Mouse (Mus musculus) thymus, postnatal 10 days (tissue): Measurements from ENCODE around the gene Sipa1.
A peak's percentile ranks its signal among the peaks of the same experiment; 100 is the strongest.
"Not testable (repeated sequence)": the region's sequence is repeated elsewhere in the genome, so short reads cannot be mapped to it uniquely, and the experiment has no call there.

ENCODE experiments used
- DNase-seq, 2 experiments: peaks; one replicate each; pipeline ENCODE4 v3.0.0; 2021; ENCODE audit warnings: low spot score in 2 of 2

Gene Sipa1

DNA sequence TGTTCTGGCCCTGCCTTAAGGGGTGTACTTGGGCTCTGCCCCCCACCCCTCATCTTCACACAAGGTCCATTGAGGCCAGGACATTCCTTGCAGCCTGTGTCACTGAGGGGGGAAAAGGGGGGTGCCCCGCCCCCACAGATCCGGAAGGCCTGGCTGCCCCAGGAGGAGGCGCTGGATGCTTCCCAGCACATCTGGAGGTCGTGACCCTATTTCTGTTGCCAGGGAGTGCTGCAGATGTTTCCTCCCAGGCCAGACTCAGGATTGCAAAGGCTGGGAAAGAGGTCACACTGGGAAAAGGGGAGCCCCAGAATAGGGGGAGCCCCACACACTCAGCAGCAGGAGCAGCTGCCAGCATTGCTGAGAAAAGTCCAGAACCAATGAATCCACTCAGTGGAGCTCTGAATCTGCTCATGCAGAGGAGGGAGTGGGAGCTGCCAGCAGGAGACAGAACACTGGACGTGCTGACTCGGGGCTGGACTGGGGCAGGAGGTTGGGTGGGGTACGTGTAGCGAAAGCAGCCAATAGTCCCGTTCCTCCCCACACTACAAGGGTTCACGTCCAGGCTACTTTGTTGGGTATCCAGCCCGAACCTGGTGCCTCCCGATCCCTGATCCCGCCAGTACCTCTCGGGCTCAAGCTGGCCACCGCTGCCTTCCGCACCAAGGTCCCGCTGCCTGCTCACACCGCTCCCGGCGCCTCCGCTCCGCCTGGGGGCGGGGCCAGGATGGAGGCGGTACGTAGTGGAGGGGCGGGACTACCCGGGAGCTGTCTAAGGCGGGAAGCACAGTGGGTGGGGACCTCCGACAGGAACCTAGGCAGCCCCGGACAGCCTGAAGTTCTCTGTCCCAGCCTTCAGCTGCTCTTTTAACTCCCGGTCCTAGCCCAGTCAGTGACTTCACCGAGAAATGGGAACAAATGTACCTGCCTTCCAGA is at the start of gene Sipa1:
Gene Sipa1, minus strand, starts transcription at position 727 of the 933 bp plus-strand sequence.
- peak; percentile 93 to 96 for DNase-seq

DNA sequence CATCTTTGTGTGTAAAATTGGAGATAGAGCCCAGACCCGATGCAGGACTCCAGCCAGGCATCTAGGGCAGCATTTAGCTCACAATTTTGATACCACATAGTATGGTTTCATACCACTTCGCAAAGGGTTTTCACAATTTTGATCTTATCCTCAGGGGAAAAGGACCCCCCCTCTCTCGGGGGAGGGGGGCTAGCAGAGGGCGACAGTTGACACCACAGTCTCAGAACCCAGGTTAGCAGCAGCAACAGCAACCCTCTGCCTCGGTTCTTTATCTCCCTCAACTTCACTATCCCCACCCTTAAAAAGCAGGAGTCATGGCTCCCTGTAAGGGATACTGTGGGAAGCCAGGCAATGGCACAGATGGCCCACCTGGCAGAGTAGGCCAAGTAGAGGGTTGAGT is 49.7 kb upstream of the Sipa1 start:
- DNase-seq, result no peak

DNA sequence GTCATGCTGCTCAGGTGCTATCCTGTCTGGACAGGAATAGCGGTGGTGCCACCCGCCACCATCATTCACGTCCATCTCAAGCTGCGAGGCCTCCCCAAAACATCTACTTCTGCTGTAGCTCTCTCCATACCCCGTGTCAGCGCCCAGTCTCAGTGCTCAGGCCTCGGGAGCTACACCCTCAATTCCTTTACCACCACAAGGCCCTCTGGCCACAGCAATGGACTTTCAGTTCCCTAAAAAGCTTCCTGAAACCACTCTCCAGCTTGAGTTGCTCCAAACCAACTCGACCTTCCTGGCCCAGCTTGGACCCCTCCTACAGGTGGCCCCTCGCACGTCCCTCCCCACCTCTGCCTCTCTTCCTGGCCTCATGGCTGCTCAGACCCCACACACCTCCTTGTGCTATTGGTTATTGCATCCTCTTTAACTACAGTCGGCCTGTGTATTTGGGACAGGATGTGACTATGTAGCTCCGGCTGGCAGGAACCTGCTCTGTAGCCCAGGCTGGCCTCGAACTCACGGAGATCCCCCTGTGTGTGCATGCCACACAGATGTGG is 48.5 kb upstream of the Sipa1 start:
- DNase-seq, result no peak

DNA sequence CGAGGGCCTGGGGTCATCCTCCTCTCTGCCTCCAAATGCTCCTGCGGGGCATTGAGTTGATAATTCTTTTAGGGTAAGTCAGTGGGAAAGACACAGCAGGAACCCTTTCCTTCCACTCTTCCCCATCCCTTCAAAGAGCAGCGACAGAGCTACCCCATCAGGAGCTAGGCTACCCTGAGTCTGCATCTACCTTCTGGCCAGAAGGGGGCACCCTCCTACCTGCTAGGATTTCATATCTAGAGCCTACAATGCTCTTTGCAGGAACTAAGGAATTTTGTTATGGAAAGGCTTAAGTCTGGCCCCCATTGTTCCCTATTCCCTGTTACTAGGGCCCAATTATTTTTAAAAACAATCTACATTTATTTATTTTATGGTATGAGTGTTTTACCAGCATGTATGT is 47.7 kb upstream of the Sipa1 start:
- peak in 1 of 2 experiments; percentile 69 for DNase-seq

DNA sequence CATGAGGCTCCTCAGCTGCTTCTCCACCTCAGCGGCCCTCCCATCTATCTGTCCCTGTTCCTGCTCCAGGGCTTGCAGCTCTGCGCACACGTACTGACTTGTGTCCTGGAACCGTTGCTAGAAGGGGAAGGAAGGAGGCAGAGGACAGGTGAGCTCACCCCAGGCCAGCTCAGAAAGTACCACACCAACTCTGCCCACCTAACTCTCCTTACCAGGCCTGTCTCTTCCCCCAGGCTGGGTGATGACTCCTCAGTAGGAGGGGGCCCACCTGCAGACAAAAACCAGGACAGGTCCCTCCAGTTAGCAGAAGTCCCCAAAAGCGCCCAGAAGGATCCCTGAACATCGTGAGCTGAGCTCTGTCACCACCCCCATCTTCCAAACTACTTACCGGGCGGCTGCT is 47.1 kb upstream of the Sipa1 start:
- no peak for DNase-seq

DNA sequence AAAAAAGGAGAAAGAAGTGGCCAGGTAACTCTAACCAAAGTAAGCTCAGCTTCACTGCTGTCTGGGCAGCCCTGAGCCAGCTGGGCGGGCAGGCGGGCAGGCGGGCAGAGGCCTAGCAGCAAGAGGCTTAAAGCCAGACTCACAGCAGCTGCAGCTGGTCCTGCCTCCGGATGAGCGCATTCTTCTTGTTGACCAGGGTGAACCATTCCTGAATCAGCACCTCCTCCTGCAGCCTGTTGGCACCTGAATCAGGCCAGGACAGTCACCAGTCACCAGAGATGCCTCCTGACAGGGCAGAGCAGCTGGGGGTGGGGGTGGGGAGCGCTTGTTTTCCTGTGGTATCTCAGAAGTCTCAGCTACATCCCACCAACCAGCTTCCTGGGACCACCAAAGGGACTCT is 46.6 kb upstream of the Sipa1 start:
- DNase-seq, result no peak

DNA sequence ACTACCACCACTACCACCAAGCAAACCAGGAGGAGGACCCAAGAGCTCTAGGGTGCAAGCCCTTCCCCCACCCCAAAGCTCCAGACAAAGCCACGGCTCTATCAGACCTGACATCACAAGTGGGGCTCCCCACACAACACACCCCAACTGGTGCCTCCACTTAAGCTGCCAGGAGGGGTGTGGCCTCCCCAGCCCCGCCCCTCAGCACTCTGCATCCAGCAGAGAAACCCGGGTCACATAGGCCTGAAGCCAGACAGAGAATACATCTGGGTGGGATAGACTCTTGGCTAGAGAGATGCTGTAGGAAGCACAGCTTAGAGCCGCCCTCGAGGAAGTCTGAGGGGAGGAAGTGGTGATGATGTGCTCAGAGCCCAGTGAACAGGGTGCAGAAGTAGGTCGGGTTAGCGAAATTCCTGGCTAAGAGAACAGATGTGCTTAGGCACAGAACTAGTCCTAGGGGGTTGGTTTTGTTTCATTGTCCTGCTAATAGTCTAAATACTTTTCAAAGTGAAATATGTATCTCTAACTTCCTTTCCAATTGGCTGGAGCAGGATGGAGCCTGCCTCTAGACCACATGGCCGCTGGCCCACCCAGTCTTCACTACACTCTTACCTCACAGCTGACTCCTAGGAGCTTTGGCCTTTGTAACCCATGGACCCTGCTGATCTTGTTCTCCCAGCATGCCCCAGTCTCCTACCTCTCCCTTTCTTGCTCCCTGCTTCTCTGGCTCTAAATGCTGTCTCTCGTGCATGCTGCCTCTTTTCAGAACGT is 41.5 kb upstream of the Sipa1 start:
- DNase-seq, result peak; percentile 45 to 51

DNA sequence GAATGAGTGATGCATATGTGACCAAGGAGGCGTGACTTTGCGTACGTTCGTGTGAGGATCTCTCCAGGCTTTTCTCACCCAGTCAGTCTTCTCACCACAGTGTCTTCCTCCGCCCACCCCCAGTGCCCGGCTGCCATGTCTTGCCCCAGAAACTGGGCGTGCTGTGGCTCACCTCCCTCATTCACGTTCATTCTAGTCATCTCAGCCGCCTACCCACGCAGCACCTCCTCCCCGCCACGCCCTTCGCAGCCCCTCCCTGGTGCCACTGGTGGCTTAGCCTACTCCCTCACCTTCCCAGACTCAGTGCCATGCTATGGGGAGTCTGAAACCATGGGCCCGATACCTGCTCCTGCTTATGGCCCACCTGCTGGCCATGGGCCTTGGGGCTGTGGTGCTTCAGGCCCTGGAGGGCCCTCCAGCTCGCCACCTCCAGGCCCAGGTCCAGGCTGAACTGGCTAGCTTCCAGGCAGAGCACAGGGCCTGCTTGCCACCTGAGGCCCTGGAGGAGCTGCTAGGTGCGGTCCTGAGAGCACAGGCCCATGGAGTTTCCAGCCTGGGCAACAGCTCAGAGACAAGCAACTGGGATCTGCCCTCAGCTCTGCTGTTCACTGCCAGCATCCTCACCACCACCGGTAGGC is 40.8 kb upstream of the Sipa1 start, which contains the start of gene Kcnk7:
Gene Kcnk7, plus strand, starts transcription at position 205 of the 638 bp plus-strand sequence.
- peak in 1 of 2 experiments; percentile 27 for DNase-seq

DNA sequence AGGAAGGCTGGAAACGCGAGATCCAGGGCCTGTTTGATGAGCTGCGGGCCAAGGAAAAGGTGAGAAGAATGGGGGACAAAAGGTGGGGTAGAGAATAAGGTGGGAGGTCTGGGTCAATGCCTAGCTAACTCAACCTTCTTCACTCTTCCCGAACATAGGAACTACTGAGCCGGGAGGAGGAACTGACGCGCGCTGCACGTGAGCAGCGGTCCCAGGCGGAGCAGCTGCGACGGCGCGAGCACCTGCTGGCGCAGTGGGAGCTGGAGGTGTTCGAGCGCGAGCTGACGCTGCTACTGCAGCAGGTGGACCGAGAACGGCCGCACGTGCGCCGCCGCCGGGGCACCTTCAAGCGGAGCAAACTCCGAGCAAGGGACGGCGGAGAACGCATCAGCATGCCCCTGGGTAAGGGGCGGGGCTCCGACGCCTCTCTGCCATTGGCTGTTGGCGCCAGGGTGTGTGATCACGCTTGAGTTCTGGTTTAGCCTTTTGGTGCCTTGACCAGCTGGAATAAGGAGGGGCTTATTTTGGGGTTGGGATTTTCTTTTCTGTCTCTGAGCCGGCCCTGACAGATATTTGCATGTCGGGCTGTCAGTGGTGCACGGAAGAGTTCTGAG is 32.4 kb upstream of the Sipa1 start:
- no peak for DNase-seq

DNA sequence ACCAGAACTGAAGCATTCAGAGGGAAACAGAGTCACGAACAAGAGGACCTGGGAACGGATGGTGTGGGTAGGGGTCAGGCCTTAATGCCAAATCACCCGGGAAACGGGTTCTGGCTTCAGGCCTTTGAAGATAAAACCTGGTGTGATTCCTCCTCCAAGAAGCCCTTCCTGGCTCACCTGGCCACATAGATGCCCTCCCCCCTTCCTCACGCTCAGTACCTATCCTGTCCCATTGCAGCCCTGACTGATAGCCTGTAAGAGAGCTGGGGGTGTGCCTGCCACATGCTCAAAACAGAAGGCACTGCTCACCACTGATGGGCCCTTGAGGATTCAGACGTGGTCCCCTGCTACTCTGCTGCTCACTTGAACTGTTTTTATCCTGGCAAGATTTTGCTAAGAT is 30.3 kb upstream of the Sipa1 start:
- DNase-seq, result no peak

DNA sequence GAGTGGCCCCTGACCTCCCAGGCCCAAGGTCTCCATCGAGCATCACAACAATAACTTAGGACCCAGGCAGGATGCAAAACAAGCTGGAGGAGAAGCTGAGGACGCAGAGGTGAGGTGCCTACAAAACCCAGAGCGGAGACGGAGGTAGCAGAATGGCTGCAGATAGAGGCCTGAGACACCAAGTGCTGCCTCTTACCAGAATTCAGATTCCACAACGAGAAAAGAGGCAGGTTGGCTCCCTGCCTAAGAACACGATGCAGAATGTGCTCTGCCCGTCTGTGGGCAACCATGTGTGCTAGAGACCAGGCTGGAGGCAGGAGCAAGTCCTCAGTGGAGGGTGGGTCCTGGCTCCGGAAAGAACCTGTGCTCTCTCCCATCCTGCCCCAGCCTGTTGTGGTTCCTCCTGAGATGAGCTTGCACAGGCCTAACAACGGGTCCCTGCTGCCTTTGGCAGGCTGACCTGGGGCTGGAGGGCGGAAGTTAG is 29.4 kb upstream of the Sipa1 start:
- no peak for DNase-seq

DNA sequence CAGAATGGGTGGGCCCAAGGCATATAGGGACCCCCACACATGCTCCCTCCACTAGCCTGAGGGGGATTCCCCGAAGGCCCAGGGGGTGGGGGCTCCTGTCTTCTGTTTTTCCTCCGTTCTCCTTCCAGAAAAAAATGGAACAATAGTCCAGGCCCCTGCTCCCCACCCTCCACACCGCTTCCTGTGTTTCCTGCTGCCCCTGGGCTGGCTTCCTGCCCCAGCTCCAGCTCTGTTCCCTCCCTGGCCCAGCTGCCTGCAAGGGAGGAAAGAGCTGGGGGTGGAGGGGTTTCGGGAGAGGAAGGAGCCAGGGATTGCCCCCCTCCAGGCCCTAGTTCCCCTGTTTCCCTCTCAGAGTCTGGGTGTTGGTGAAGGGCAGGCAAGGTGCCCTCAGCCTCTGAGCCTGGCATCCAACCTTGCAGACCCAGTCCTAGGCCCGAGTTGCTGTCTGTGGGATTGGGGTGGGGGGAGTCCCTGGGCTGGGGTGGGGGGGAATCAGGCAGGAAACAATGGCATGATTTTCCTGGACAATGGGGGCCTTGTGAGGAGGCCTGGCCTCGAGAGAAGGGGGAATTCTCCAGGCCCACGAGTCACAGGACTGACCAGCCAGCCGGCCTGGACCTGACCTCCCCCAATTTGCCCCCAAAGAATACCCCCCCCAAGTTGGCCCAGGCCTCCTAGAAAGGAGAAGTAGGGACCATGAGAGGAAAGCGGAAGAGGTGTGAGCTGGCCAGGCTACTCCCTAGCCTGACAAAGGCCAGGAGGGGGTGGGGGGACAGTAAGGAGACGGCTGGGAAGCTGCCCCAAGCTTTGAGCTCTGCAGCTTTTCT is 28.8 kb upstream of the Sipa1 start:
- DNase-seq, result no peak

DNA sequence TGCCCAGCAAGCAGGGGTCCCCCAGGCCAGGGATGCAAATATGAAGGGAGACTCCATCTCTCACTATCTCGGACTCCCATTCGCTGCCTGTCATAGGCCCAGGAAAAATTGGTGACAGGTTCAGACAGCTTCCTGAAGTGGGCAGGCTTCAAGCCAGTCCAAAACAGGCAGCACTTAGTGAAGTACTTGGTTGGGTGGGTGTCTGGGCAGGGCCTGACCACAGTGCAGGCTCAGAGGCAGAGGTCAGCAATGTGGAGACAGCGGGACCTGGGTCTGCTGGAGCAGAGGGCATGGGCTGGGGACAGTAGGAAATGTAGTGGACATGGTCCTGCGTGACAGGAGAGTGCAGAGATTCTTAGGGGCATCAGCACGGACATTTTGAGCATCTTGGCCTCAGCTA is 28.1 kb upstream of the Sipa1 start:
- no peak for DNase-seq

DNA sequence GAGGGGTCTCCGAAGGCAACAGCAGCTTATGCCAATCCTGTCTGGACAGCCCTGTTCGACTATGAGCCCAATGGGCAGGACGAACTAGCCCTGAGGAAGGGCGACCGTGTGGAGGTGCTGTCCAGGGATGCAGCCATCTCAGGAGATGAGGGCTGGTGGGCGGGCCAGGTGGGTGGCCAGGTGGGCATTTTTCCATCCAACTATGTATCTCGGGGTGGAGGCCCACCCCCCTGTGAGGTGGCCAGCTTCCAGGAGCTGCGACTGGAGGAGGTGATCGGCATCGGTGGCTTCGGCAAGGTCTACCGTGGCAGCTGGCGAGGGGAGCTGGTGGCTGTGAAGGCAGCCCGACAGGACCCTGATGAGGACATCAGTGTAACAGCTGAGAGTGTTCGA is 26.8 kb upstream of the Sipa1 start:
- no peak for DNase-seq

DNA sequence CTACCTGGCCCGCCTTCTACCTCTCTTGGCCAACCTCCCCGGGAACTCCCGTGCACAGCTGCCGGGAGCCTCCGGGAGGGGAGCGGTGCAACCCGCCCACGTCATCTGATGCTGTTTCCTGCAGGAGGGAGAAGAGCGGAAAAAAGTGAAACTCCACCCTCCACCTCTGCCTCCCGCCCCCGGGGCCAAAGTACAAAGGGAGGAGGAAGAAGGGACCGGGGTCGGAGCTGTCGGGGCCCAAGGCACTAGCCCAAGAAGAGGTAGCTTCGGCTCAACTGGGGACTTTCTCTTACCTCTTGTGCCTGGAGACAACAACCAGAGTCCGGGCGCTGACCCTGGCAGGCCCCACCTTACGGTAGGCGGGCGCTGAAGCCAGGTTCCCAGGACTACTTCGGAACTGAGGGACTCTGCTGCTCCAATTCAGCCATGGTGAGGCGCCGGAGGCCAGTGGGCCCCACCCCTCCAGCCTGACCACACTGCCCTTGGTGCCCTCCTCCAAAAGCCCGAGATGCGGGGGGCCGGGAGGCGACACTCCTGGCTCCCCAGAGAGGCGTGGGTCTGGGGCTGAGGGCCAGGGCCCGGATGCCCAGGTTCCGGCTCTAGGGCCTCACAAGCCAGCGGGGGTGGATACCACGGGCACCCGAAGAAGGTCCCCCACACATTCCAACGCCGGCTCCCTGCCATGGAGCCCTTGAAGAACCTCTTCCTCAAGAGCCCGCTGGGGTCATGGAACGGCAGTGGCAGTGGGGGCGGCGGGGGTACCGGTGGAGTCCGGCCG is 26.2 kb upstream of the Sipa1 start:
- peak; percentile 86 to 91 for DNase-seq

DNA sequence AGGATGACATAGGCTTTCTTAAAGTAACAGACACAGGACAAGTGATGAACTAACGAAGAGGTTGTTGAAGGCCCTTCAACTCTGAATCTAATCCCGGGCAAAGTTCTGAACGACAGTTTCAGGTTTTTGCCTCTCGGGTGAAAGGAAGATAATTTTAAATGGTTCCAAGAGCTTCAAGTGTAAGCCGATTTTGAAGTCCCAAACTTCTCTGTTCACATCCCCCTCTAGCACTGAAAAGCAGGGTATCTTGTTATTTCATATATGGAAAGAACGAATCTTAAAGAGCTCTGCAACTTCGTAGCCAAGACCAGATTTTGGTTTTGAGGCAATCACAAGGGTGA is 25.6 kb upstream of the Sipa1 start:
- no peak for DNase-seq

DNA sequence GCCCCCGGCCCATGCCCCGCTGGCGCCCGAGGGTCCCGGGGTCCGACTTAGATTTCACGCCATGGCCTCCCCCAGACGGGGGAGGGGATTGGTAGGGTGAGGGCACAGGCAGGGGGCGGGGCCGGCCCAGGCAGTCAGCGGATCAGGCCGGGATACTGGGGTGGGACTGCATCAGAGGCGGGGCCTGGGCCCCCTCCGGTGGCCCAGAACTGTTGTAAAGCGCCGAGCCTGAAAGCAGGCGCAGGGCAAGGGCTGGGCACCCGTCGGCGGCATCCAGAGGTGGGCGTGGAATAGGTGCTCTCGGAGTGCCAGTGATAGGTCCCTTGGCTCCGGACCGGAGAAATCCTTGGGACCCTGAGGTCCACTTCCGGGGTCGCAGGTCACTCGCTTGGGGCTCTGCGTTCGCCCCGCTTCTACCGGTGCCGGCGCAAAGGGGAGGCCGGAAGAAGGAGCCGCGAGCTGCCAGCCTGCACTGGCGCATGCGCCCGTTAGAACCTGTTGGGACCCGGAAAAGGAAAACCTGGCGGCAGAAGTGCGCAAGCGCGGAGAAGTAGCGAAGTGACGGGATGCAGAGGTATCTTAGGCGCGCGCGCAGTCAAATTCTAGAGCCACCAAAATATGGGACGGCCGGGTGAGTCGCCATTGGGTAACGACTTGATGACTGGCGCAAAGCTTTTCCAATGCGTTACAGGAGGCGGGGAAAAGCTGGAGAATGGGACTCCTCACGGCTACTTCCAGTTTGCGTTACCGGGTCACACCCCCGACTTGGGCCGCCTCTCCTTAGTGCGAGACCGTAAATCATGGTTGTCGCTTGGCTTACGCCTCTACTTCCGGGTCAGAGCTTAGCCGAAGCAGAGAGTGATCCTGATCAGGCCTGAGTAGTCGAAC is 24.9 kb upstream of the Sipa1 start, which contains the start of the genes Map3k11 and Pcnx3:
Gene Map3k11, plus strand, starts transcription at position 543 of the 888 bp plus-strand sequence.
Gene Pcnx3, minus strand, starts transcription at position 709 of the 888 bp plus-strand sequence.
- peak; percentile 96 for DNase-seq

DNA sequence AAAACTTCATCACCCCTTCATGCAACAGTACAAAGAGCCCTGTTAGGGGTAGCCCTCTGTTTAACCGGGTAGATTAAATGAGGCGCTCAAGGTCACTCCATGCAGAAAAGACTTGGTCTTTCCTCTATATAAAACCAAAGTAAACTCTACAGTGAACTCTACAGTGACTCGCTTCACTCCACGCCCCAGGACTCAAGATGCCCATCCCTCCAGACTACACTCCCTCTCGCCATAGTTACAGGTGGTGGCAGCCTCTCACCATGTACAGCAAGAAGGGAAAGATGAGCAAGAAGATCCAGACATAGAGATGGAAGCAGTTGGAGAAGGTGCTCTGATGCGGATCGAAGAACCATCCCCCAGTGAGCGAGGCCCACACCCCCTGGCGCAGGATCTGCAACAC is 24.2 kb upstream of the Sipa1 start:
- DNase-seq, result no peak

DNA sequence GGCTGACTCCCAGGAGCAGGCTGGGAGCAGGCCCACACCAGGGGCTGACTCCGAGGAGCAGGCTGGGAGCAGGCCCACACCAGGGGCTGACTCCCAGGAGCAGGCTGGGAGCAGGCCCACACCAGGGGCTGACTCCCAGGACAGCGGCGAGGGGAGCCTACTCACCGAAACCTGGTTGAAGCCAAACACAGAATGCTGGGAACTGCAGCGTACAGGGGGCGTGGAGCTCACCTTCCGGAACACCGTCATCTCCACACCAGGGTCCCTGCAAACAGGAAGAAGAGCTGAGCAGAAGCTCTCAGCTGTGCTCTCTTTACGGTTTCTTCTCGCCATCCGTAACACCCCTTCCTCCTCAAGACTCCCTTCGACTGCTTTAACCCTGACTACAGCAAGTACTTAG is 23.4 kb upstream of the Sipa1 start:
- not testable (repeated sequence) for DNase-seq
